Mouse (Mus musculus): ENCODE results near the gene Fbxo48.

- TF ChIP-seq CTCF (IDR thresholded peaks at IDR 0.05; ENCODE audit: low read depth, low read length) (no peak), POLR2AphosphoS5 (IDR thresholded peaks at IDR 0.05; ENCODE audit: insufficient replicate concordance, low read depth, low read length) (no peak), GATA1 (IDR thresholded peaks at IDR 0.05; ENCODE audit: borderline replicate concordance, low read length) (no peak)
Measured at GRCm38 (mm10) chr11:16950226-16950975, 774 bp upstream of the Fbxo48 start.

Measured in G1E (cell line).